Mouse (Mus musculus) limb, embryonic 11.5 days (tissue): ENCODE results near the gene Phf13. TPM values are rescaled to one million over a fixed set of nuclear protein-coding genes. Genes with fewer than 3 reads are reported as not detected.

Experiments
- ATAC-seq: fragments of 200-750 bp; cut with Nextera tagmentation; 2 replicates; pipeline ENCODE4 v1.8.0; 2017; ENCODE audit warnings: low read depth; ENCODE audit not compliant: insufficient number of reproducible peaks, low FRiP score, low TSS enrichment
- DNase-seq: peaks from one replicate; pipeline ENCODE4 v3.0.0-alpha.2; 2015; ENCODE audit warnings: low spot score
- H3K27ac ChIP-seq: fragments of 300-500 bp; sonication (generic); replicated peaks from 2 replicates; pipeline ENCODE4 v1.5.1; 2014; ENCODE audit warnings: low read depth, mild to moderate bottlenecking, low read length
- H3K27me3 ChIP-seq: fragments of 300-500 bp; sonication (generic); 2 replicates; pipeline ENCODE4 v1.6.1; 2014; ENCODE audit warnings: mild to moderate bottlenecking, low read length, mixed read lengths; ENCODE audit not compliant: control insufficient read depth, insufficient read depth
- H3K36me3 ChIP-seq: fragments of 300-500 bp; sonication (generic); 2 replicates; pipeline ENCODE4 v1.6.1; 2014; ENCODE audit warnings: mild to moderate bottlenecking, low read length, moderate library complexity, mixed read lengths; ENCODE audit not compliant: control insufficient read depth, insufficient read depth
- H3K4me1 ChIP-seq: fragments of 300-500 bp; sonication (generic); 2 replicates; pipeline ENCODE4 v1.6.1; 2014; ENCODE audit warnings: low read length, mixed read lengths; ENCODE audit not compliant: control insufficient read depth, insufficient read depth
- H3K4me2 ChIP-seq: fragments of 300-500 bp; sonication (generic); 2 replicates; pipeline ENCODE4 v1.6.1; 2014; ENCODE audit warnings: low read depth, mild to moderate bottlenecking, moderate library complexity; ENCODE audit not compliant: severe bottlenecking
- H3K4me3 ChIP-seq: fragments of 300-500 bp; sonication (generic); 2 replicates; pipeline ENCODE4 v1.5.1; 2014; ENCODE audit warnings: low read depth, low read length
- H3K9ac ChIP-seq: fragments of 300-500 bp; sonication (generic); 2 replicates; pipeline ENCODE4 v1.6.1; 2014; ENCODE audit warnings: mild to moderate bottlenecking, low read length
- H3K9me3 ChIP-seq: fragments of 300-500 bp; sonication (generic); 2 replicates; pipeline ENCODE4 v1.6.1; 2016; ENCODE audit warnings: low read length; ENCODE audit not compliant: control insufficient read depth
- WGBS: fragments of 180-500 bp; shearing (Covaris S2); extraction: QIAGEN DNeasy Blood & Tissue Kit; methylation state at CpG from one replicate; pipeline ENCODE4 v1.1.7; 2014; 5-methylcytosine and 5-hydroxymethylcytosine counted together
- polyA plus RNA-seq: library from polyadenylated mRNA; unstranded; fragments of >200 nt; fragmentation: Nextera tagmentation; extraction: Ambion mirVana; gene quantifications from 2 replicates; pipeline ENCODE4 v1.2.1, GENCODE M21; 2014

Gene Phf13
- polyA plus RNA-seq, 1 experiment from 2014 or later = 29.4 TPM

GRCm38 (mm10) chr4:152022506-152022905 is 26.4 kb upstream of the Phf13 start:
- DNase-seq (no peak), ATAC-seq (no peak)
- Histone ChIP-seq H3K4me3 (no peak overlapping the region), H3K9me3 (no peaks in the 10 kb centered on the region), H3K4me1 (peaks cover 16% of the 10 kb centered on the region), H3K27me3 (no peaks in the 10 kb centered on the region), H3K9ac (no peak overlapping the region), H3K27ac (no peak overlapping the region), H3K36me3 (peaks cover 22% of the 10 kb centered on the region), H3K4me2 (no peak overlapping the region)
- 92% methylated on average over 8 of the region's 8 CpGs for WGBS

GRCm38 (mm10) chr4:152021568-152022097 is 25.6 kb upstream of the Phf13 start:
- Histone ChIP-seq H3K4me3 (peak overlapping the region; percentile 5; the same call in 1 of the 2 replicates), H3K27ac (no peak overlapping the region), H3K4me2 (no peak overlapping the region), H3K4me1 (peaks cover 13% of the 10 kb centered on the region), H3K9ac (no peak overlapping the region), H3K9me3 (no peaks in the 10 kb centered on the region), H3K27me3 (no peaks in the 10 kb centered on the region), H3K36me3 (peaks cover 22% of the 10 kb centered on the region)
- DNase-seq = no peak
- peak; percentile 37; the same call in 1 of the 2 replicates for ATAC-seq
- WGBS = 80% methylated on average over 12 of the region's 12 CpGs

- no peaks in the 10 kb centered on the region for H3K27me3 ChIP-seq
- no peaks in the 10 kb centered on the region for H3K4me1 ChIP-seq
- ATAC-seq = no peak
- no peak overlapping the region for H3K27ac ChIP-seq
- DNase-seq = no peak
- peaks cover 25% of the 10 kb centered on the region for H3K36me3 ChIP-seq
- no peaks in the 10 kb centered on the region for H3K9me3 ChIP-seq
- no peak overlapping the region for H3K4me3 ChIP-seq
- no peak overlapping the region for H3K4me2 ChIP-seq
- H3K9ac ChIP-seq = no peak overlapping the region
- WGBS = 92% methylated on average over 21 of the region's 21 CpGs
Measured at GRCm38 (mm10) chr4:152020024-152020423, 24.0 kb upstream of the Phf13 start.

GRCm38 (mm10) chr4:152019073-152019472 is 23.0 kb upstream of the Phf13 start:
- ATAC-seq (no peak), DNase-seq (no peak)
- peaks cover 27% of the 10 kb centered on the region for H3K36me3 ChIP-seq
- H3K9me3 ChIP-seq = no peaks in the 10 kb centered on the region
- no peak overlapping the region for H3K4me2 ChIP-seq
- H3K4me1 ChIP-seq = no peaks in the 10 kb centered on the region
- H3K27ac ChIP-seq = no peak overlapping the region
- no peaks in the 10 kb centered on the region for H3K27me3 ChIP-seq
- no peak overlapping the region for H3K9ac ChIP-seq
- no peak overlapping the region for H3K4me3 ChIP-seq
- WGBS = 84% methylated on average over 6 of the region's 6 CpGs

- Histone ChIP-seq H3K27me3 (no peaks in the 10 kb centered on the region), H3K27ac (no peak overlapping the region), H3K4me3 (no peak overlapping the region), H3K9me3 (no peaks in the 10 kb centered on the region), H3K4me2 (no peak overlapping the region), H3K9ac (no peak overlapping the region), H3K4me1 (peaks cover 15% of the 10 kb centered on the region), H3K36me3 (peaks cover 5% of the 10 kb centered on the region; the same call in 1 of the 2 replicates)
- DNase-seq (no peak), ATAC-seq (no peak)
- WGBS = 86% methylated on average over 12 of the region's 12 CpGs
Measured at GRCm38 (mm10) chr4:152013036-152013813, 17.2 kb upstream of the Phf13 start.

- H3K36me3 ChIP-seq = peaks cover 5% of the 10 kb centered on the region; the same call in 1 of the 2 replicates
- DNase-seq (no peak), ATAC-seq (no peak)
- 0 out of 2 replicates have a peak overlapping the region, but pooled peaks have one; percentile 0 for H3K4me2 ChIP-seq
- H3K9ac ChIP-seq = no peak overlapping the region
- H3K4me1 ChIP-seq = peaks cover 25% of the 10 kb centered on the region
- no peak overlapping the region for H3K27ac ChIP-seq
- H3K9me3 ChIP-seq = no peaks in the 10 kb centered on the region
- H3K4me3 ChIP-seq = no peak overlapping the region
- H3K27me3 ChIP-seq = 0 out of 2 replicates have a peak, but pooled peaks cover 3% of the 10 kb centered on the region
- 93% methylated on average over 16 of the region's 16 CpGs for WGBS
Measured at GRCm38 (mm10) chr4:152012109-152012508, 16.1 kb upstream of the Phf13 start.

- peak overlapping the region; percentile 100 for H3K4me2 ChIP-seq
- H3K36me3 ChIP-seq = peaks cover 5% of the 10 kb centered on the region; the same call in 1 of the 2 replicates
- ATAC-seq (no peak), DNase-seq (no peak)
- peaks cover 27% of the 10 kb centered on the region for H3K4me1 ChIP-seq
- WGBS = 80% methylated on average over 8 of the region's 8 CpGs
- H3K9me3 ChIP-seq = no peaks in the 10 kb centered on the region
- 0 out of 2 replicates have a peak, but pooled peaks cover 3% of the 10 kb centered on the region for H3K27me3 ChIP-seq
- no peak overlapping the region for H3K27ac ChIP-seq
- no peak overlapping the region; the same call in 1 of the 2 replicates for H3K4me3 ChIP-seq
- H3K9ac ChIP-seq = no peak overlapping the region
Measured at GRCm38 (mm10) chr4:152011171-152011760, 15.2 kb upstream of the Phf13 start.

GRCm38 (mm10) chr4:152010707-152011134 is 14.7 kb upstream of the Phf13 start:
- H3K36me3 ChIP-seq = peaks cover 4% of the 10 kb centered on the region; the same call in 1 of the 2 replicates
- no peak overlapping the region for H3K27ac ChIP-seq
- no peak for ATAC-seq
- H3K4me1 ChIP-seq = peaks cover 27% of the 10 kb centered on the region
- H3K4me3 ChIP-seq = peak overlapping the region; percentile 84
- H3K27me3 ChIP-seq = 0 out of 2 replicates have a peak, but pooled peaks cover 3% of the 10 kb centered on the region
- H3K9ac ChIP-seq = peak overlapping the region; percentile 17; the same call in 1 of the 2 replicates
- H3K4me2 ChIP-seq = peak overlapping the region; percentile 100
- 11% methylated on average over 13 of the region's 13 CpGs for WGBS
- no peaks in the 10 kb centered on the region for H3K9me3 ChIP-seq
- DNase-seq = no peak
